Mouse (Mus musculus): ENCODE results near the gene Uvrag. TPM values are rescaled to one million over a fixed set of nuclear protein-coding genes. Genes with fewer than 3 reads are reported as not detected.

Gene Uvrag
- 29.4 and 40.0 TPM in 2 replicates for polyA plus RNA-seq (2012; rRNA removed)

GRCm38 (mm10) chr7:99140984-99141918, at the start of gene Uvrag:
Gene Uvrag (minus strand): TSS chr7:99141141.

GRCm38 (mm10) chr7:99182432-99183172, 41.7 kb upstream of the Uvrag start, which contains the start of gene Dgat2:
Gene Dgat2 (minus strand): TSS chr7:99182719.

Other genes with a start within 250 kb of the Uvrag start
- 75.3 and 82.0 TPM in 2 replicates for gene Dgat2, start 41.6 kb upstream of the Uvrag start, polyA plus RNA-seq (2012; rRNA removed)
- 1.4 and 6.1 TPM in 2 replicates for gene Mogat2, start 97.5 kb upstream of the Uvrag start, polyA plus RNA-seq (2012; rRNA removed)
- gene Map6, start 126.3 kb upstream of the Uvrag start, polyA plus RNA-seq (2012; rRNA removed) = 5.1 and 6.2 TPM in 2 replicates
- 236 and 275 TPM in 2 replicates for gene Serpinh1, start 212.1 kb upstream of the Uvrag start, polyA plus RNA-seq (2012; rRNA removed)
- 12.0 and 12.9 TPM in 2 replicates for gene Gdpd5, start 240.3 kb upstream of the Uvrag start, polyA plus RNA-seq (2012; rRNA removed)

Data from colon, adult 2 months (tissue).